9 mouse cellular contexts compared by ENCODE assay signal in genomic region chr17:31512593-31512992, GRCm38 (mm10). TPM values are rescaled to one million over a fixed set of nuclear protein-coding genes. Genes with fewer than 3 reads are reported as not detected.
DNase-seq lines count a peak whose midpoint lies in the region; ATAC-seq and TF ChIP-seq lines count a peak whose summit lies in the region.
"Had no signal": no experiment of that assay in that cellular context is flagged by ENCODE, and none has a peak within 500 bp of the region (broad histone marks: within the 10 kb centered on the region; RNA-seq: fewer than 3 reads in every experiment).

No protein-coding gene starts in this region.

- H3K4me3 ChIP-seq in heart, postnatal 0 days (ENCODE audit: low read depth, low read length) = peak overlapping the region; percentile 95
- H3K4me3 ChIP-seq in hindbrain, embryonic 14.5 days (replicated peaks; ENCODE audit: low read length) = peak overlapping the region; percentile 67
- H3K4me3 ChIP-seq in midbrain, embryonic 14.5 days (replicated peaks; ENCODE audit: low read depth, low read length) = peak overlapping the region; percentile 83

- H3K9ac ChIP-seq in heart, postnatal 0 days (replicated peaks; ENCODE audit: low read depth, low read length) = peak overlapping the region; percentile 79
- H3K9ac ChIP-seq in hindbrain, embryonic 14.5 days = peak overlapping the region; percentile 67
- H3K9ac ChIP-seq in midbrain, embryonic 14.5 days (replicated peaks; ENCODE audit: low read length) = peak overlapping the region; percentile 45

- 17% methylated on average over 6 of the region's 6 CpGs for whole genome bisulfite sequencing in heart, postnatal 0 days
- WGBS in hindbrain, embryonic 14.5 days = 24% methylated on average over 6 of the region's 6 CpGs
- 19% methylated on average over 6 of the region's 6 CpGs for WGBS in midbrain, embryonic 14.5 days

- TF ChIP-seq CTCF in heart, postnatal 0 days (IDR thresholded peaks at IDR 0.05; ENCODE audit: low read depth) = no peak

- DNase-seq in heart, postnatal 0 days (ENCODE audit: low spot score) = no peak
- no peak for DNase-seq in heart, postnatal 10 days
- no peak for DNase-seq in hindbrain, embryonic 14.5 days (ENCODE audit: low spot score)
- DNase-seq in midbrain, embryonic 14.5 days = no peak
- DNase-seq in adrenal gland, postnatal 10 days = no peak
- DNase-seq in testis, postnatal 10 days (ENCODE audit: low spot score) = no peak

- H3K27me3 ChIP-seq in heart, postnatal 0 days (ENCODE audit: control insufficient read depth, insufficient read depth, low read length) = no peaks in the 10 kb centered on the region
- H3K27me3 ChIP-seq in hindbrain, embryonic 14.5 days (ENCODE audit: control insufficient read depth, insufficient read depth, low read length) = no peaks in the 10 kb centered on the region
- H3K27me3 ChIP-seq in midbrain, embryonic 14.5 days (ENCODE audit: control insufficient read depth, insufficient read depth, low read length) = no peaks in the 10 kb centered on the region
- H3K27me3 ChIP-seq: Patski had no signal

- peak overlapping the region; percentile 98 for H3K4me2 ChIP-seq in heart, postnatal 0 days (ENCODE audit: low read depth, low read length)
- H3K4me2 ChIP-seq in hindbrain, embryonic 14.5 days (replicated peaks) = peak overlapping the region; percentile 76
- H3K4me2 ChIP-seq in midbrain, embryonic 14.5 days (ENCODE audit: low read length) = peak overlapping the region; percentile 82

- peak overlapping the region; percentile 86 for H3K27ac ChIP-seq in heart, postnatal 0 days (ENCODE audit: low read depth)
- peak overlapping the region; percentile 72 for H3K27ac ChIP-seq in hindbrain, embryonic 14.5 days
- H3K27ac ChIP-seq in midbrain, embryonic 14.5 days (replicated peaks; ENCODE audit: low read depth, low read length) = peak overlapping the region; percentile 85

- no peak for TF ChIP-seq EP300 in heart, postnatal 0 days (IDR thresholded peaks at IDR 0.05; ENCODE audit: low read depth)

- H3K9me3 ChIP-seq in heart, postnatal 0 days (replicated peaks; ENCODE audit: control insufficient read depth, low read length) = no peaks in the 10 kb centered on the region
- no peaks in the 10 kb centered on the region for H3K9me3 ChIP-seq in hindbrain, embryonic 14.5 days (ENCODE audit: control insufficient read depth, low read length)
- H3K9me3 ChIP-seq in midbrain, embryonic 14.5 days (ENCODE audit: control insufficient read depth, low read length) = no peaks in the 10 kb centered on the region

- peaks cover 12% of the 10 kb centered on the region for H3K4me1 ChIP-seq in heart, postnatal 0 days (ENCODE audit: control insufficient read depth, insufficient read depth)
- H3K4me1 ChIP-seq in hindbrain, embryonic 14.5 days (replicated peaks; ENCODE audit: control insufficient read depth, insufficient read depth, low read length) = peaks cover 11% of the 10 kb centered on the region
- peaks cover 5% of the 10 kb centered on the region for H3K4me1 ChIP-seq in midbrain, embryonic 14.5 days (ENCODE audit: control insufficient read depth, insufficient read depth, low read length)

- H3K36me3 ChIP-seq in heart, postnatal 0 days (replicated peaks; ENCODE audit: control insufficient read depth, insufficient read depth, low read length) = peaks cover 16% of the 10 kb centered on the region
- H3K36me3 ChIP-seq in hindbrain, embryonic 14.5 days (replicated peaks; ENCODE audit: control insufficient read depth, insufficient read depth) = peaks cover 27% of the 10 kb centered on the region
- peaks cover 23% of the 10 kb centered on the region for H3K36me3 ChIP-seq in midbrain, embryonic 14.5 days (ENCODE audit: control insufficient read depth, insufficient read depth, low read length)

- 0 out of 2 replicates have a peak, but pooled peaks have one; percentile 2 for ATAC-seq in heart, postnatal 0 days (ENCODE audit: insufficient read depth, low read depth)
- peak; percentile 9 for ATAC-seq in activated CD4-positive, CD25-positive, alpha-beta regulatory T cell, adult 4 months
- no peak for ATAC-seq in hindbrain, embryonic 14.5 days (ENCODE audit: low FRiP score)
- ATAC-seq in midbrain, embryonic 14.5 days (ENCODE audit: low FRiP score, low TSS enrichment) = no peak
- ATAC-seq in inflammation-experienced regulatory T-cells, adult 6 months = no peak

- intact Hi-C loops in heart, postnatal 10 days (cut with DNase I) = loop anchor here (5.0 kb wide), 1 partner anchor 145 kb away; the partner anchor contains the start of gene U2af1

RNA-seq across cellular contexts. Expression of gene Wdr4, which starts 7.2 kb away (rescaled TPM):
- 19.9 and 30.8 TPM in 2 replicates for total RNA-seq in heart, postnatal 0 days (2014; rRNA removed; ENCODE audit: low replicate concordance)
- 10.4 and 11.0 TPM in 2 replicates for polyA plus RNA-seq in heart, postnatal 0 days (2015; fragmentation: Nextera tagmentation; extraction: Ambion mirVana)
- total RNA-seq in heart, postnatal 10 days (2021) = 10 to 100 TPM; 11.8 to 11.9 TPM
- 10 to 100 TPM; 14.4 to 16.2 TPM for polyA plus RNA-seq in activated CD4-positive, CD25-positive, alpha-beta regulatory T cell, adult 4 months (2017; shearing (Covaris generic))
- 29.5 and 30.9 TPM in 2 replicates for polyA plus RNA-seq in hindbrain, embryonic 14.5 days (2014; fragmentation: Nextera tagmentation; extraction: Ambion mirVana)
- 32.2 and 40.3 TPM in 2 replicates for polyA plus RNA-seq in midbrain, embryonic 14.5 days (2014; fragmentation: Nextera tagmentation; extraction: Ambion mirVana)
- total RNA-seq in adrenal gland, postnatal 10 days (2021) = 10 to 100 TPM; 22.9 to 28.0 TPM
- 10 to 100 TPM; 11.4 to 17.7 (median 17.7) TPM for polyA plus RNA-seq in inflammation-experienced regulatory T-cells, adult 6 months (2017; shearing (Covaris generic))

RNA-seq across cellular contexts. Expression of gene Ndufv3, which starts 7.3 kb away (rescaled TPM):
- 592 and 689 TPM in 2 replicates for total RNA-seq in heart, postnatal 0 days (2014; rRNA removed; ENCODE audit: low replicate concordance)
- 1,214 and 1,242 TPM in 2 replicates for polyA plus RNA-seq in heart, postnatal 0 days (2015; fragmentation: Nextera tagmentation; extraction: Ambion mirVana)
- total RNA-seq in heart, postnatal 10 days (2021) = 1,000 to 10,000 TPM; 1,163 to 1,168 TPM
- polyA plus RNA-seq in activated CD4-positive, CD25-positive, alpha-beta regulatory T cell, adult 4 months (2017; shearing (Covaris generic)) = 100 to 1,000 TPM; 248 to 290 TPM
- polyA plus RNA-seq in hindbrain, embryonic 14.5 days (2014; fragmentation: Nextera tagmentation; extraction: Ambion mirVana) = 441 and 514 TPM in 2 replicates
- polyA plus RNA-seq in midbrain, embryonic 14.5 days (2014; fragmentation: Nextera tagmentation; extraction: Ambion mirVana) = 419 and 525 TPM in 2 replicates
- total RNA-seq in adrenal gland, postnatal 10 days (2021) = 100 to 1,000 TPM; 637 to 664 TPM
- polyA plus RNA-seq in inflammation-experienced regulatory T-cells, adult 6 months (2017; shearing (Covaris generic)) = 100 to 1,000 TPM; 229 to 248 (median 246) TPM

RNA-seq across cellular contexts. Expression of gene Pknox1, which starts 51.9 kb away (rescaled TPM):
- 17.2 and 74.0 TPM in 2 replicates for total RNA-seq in heart, postnatal 0 days (2014; rRNA removed; ENCODE audit: low replicate concordance)
- polyA plus RNA-seq in heart, postnatal 0 days (2015; fragmentation: Nextera tagmentation; extraction: Ambion mirVana) = 8.2 and 8.7 TPM in 2 replicates
- 10 to 100 TPM; 13.5 to 16.2 TPM for total RNA-seq in heart, postnatal 10 days (2021)
- polyA plus RNA-seq in activated CD4-positive, CD25-positive, alpha-beta regulatory T cell, adult 4 months (2017; shearing (Covaris generic)) = 10 to 100 TPM; 42.0 to 44.1 TPM
- polyA plus RNA-seq in hindbrain, embryonic 14.5 days (2014; fragmentation: Nextera tagmentation; extraction: Ambion mirVana) = 47.3 and 47.5 TPM in 2 replicates
- 21.1 and 26.0 TPM in 2 replicates for polyA plus RNA-seq in midbrain, embryonic 14.5 days (2014; fragmentation: Nextera tagmentation; extraction: Ambion mirVana)
- total RNA-seq in adrenal gland, postnatal 10 days (2021) = 10 to 100 TPM; 15.4 to 21.8 TPM
- 10 to 100 TPM; 42.0 to 53.1 (median 44.8) TPM for polyA plus RNA-seq in inflammation-experienced regulatory T-cells, adult 6 months (2017; shearing (Covaris generic))

Comparison
In these comparisons a context has a peak if more than half of its experiments do, and no peak if none do; other contexts are left out.
1. ATAC-seq: peak in heart, postnatal 0 days (single experiment) and activated CD4-positive, CD25-positive, alpha-beta regulatory T cell, adult 4 months (single experiment); none in hindbrain, embryonic 14.5 days (single experiment), midbrain, embryonic 14.5 days (single experiment) and inflammation-experienced regulatory T-cells, adult 6 months (single experiment).
2. Peak in every context shown above with its lines, with median percentiles within 50 percentile points of each other: H3K27ac ChIP-seq, H3K4me2 ChIP-seq, H3K4me3 ChIP-seq and H3K9ac ChIP-seq.